Mouse (Mus musculus) stomach, embryonic 16.5 days (tissue): ENCODE measurements around the gene Btg3. TPM values are rescaled to one million over a fixed set of nuclear protein-coding genes. Genes with fewer than 3 reads are reported as not detected.

ENCODE experiments used
- ATAC-seq: fragments of 200-750 bp; cut with Nextera tagmentation; 2 replicates; pipeline ENCODE4 v1.8.0; 2017; ENCODE audit warnings: moderate number of reproducible peaks, moderate TSS enrichment; ENCODE audit not compliant: insufficient read depth, low FRiP score
- H3K27ac ChIP-seq: fragments of 300-500 bp; sonication (generic); 2 replicates; pipeline ENCODE4 v1.5.1; 2014; ENCODE audit warnings: low read length
- H3K27me3 ChIP-seq: fragments of 300-500 bp; sonication (generic); 2 replicates; pipeline ENCODE4 v1.6.1; 2014; ENCODE audit warnings: low read length, control low read depth, mixed read lengths; ENCODE audit not compliant: control insufficient read depth, insufficient read depth
- H3K36me3 ChIP-seq: fragments of 300-500 bp; sonication (generic); 2 replicates; pipeline ENCODE4 v1.6.1; 2014; ENCODE audit warnings: low read length; ENCODE audit not compliant: control insufficient read depth, insufficient read depth
- H3K4me1 ChIP-seq: fragments of 300-500 bp; sonication (generic); 2 replicates; pipeline ENCODE4 v1.6.1; 2014; ENCODE audit warnings: low read length, control low read depth, mixed read lengths; ENCODE audit not compliant: control insufficient read depth, insufficient read depth
- H3K4me2 ChIP-seq: fragments of 300-500 bp; sonication (generic); 2 replicates; pipeline ENCODE4 v1.6.1; 2014; ENCODE audit warnings: low read depth, low read length, mixed read lengths
- H3K4me3 ChIP-seq: fragments of 300-500 bp; sonication (generic); replicated peaks from 2 replicates; pipeline ENCODE4 v1.5.1; 2014; ENCODE audit warnings: mild to moderate bottlenecking, low read length
- H3K9ac ChIP-seq: fragments of 300-500 bp; sonication (generic); 2 replicates; pipeline ENCODE4 v1.6.1; 2014; ENCODE audit warnings: low read length
- H3K9me3 ChIP-seq: fragments of 300-500 bp; sonication (generic); replicated peaks from 2 replicates; pipeline ENCODE4 v1.6.1; 2016; ENCODE audit warnings: low read length, control low read depth; ENCODE audit not compliant: control insufficient read depth
- WGBS: fragments of 180-500 bp; shearing (Covaris S2); extraction: QIAGEN DNeasy Blood & Tissue Kit; methylation state at CpG from one replicate; pipeline ENCODE4 v1.1.7; 2014; 5-methylcytosine and 5-hydroxymethylcytosine counted together
- polyA plus RNA-seq: library from polyadenylated mRNA; unstranded; fragments of >200 nt; fragmentation: Nextera tagmentation; extraction: Ambion mirVana; gene quantifications from 2 replicates; pipeline ENCODE4 v1.2.1, GENCODE M21; 2015

Gene Btg3
- polyA plus RNA-seq, 1 experiment from 2014 or later, result 25.3 TPM

- WGBS, result 81% methylated on average over 9 of the region's 9 CpGs
- ATAC-seq, result no peak
Observed at GRCm38 (mm10) chr16:78296114-78296513, 80.9 kb downstream of the Btg3 start.

GRCm38 (mm10) chr16:78295601-78296000 is 81.4 kb downstream of the Btg3 start:
- H3K36me3 ChIP-seq, result no peaks in the 10 kb centered on the region
- 57% methylated on average over 4 of the region's 4 CpGs for WGBS
- no peak overlapping the region for H3K9ac ChIP-seq
- no peak overlapping the region for H3K27ac ChIP-seq
- H3K27me3 ChIP-seq, result 0 out of 2 replicates have a peak, but pooled peaks cover 2% of the 10 kb centered on the region
- H3K4me1 ChIP-seq, result 0 out of 2 replicates have a peak, but pooled peaks cover under 1% of the 10 kb centered on the region
- H3K4me2 ChIP-seq, result no peak overlapping the region
- ATAC-seq, result peak; percentile 19; the same call in 1 of the 2 replicates
- no peak overlapping the region for H3K4me3 ChIP-seq
- H3K9me3 ChIP-seq, result no peaks in the 10 kb centered on the region

More at GRCm38 (mm10) chr16:78296114-78296513, 80.9 kb downstream of the Btg3 start:
- Histone ChIP-seq H3K4me1 (0 out of 2 replicates have a peak, but pooled peaks cover 5% of the 10 kb centered on the region), H3K36me3 (no peaks in the 10 kb centered on the region), H3K4me2 (no peak overlapping the region), H3K27me3 (0 out of 2 replicates have a peak, but pooled peaks cover 2% of the 10 kb centered on the region), H3K27ac (no peak overlapping the region), H3K9ac (no peak overlapping the region), H3K9me3 (no peaks in the 10 kb centered on the region), H3K4me3 (no peak overlapping the region)

- H3K9me3 ChIP-seq, result no peaks in the 10 kb centered on the region
- peak overlapping the region; percentile 5; the same call in 1 of the 2 replicates for H3K27ac ChIP-seq
- H3K4me2 ChIP-seq, result no peak overlapping the region
- H3K27me3 ChIP-seq, result no peaks in the 10 kb centered on the region
- H3K4me3 ChIP-seq, result no peak overlapping the region
- peak; percentile 66; the same call in 1 of the 2 replicates for ATAC-seq
- 41% methylated on average over 5 of the region's 5 CpGs for WGBS
- H3K36me3 ChIP-seq, result no peaks in the 10 kb centered on the region
- H3K9ac ChIP-seq, result peak overlapping the region; percentile 21
- no peaks in the 10 kb centered on the region for H3K4me1 ChIP-seq
Observed at GRCm38 (mm10) chr16:78294606-78295275, 82.3 kb downstream of the Btg3 start.

- Histone ChIP-seq H3K9ac (no peak overlapping the region), H3K9me3 (no peaks in the 10 kb centered on the region), H3K4me2 (no peak overlapping the region), H3K27ac (no peak overlapping the region), H3K27me3 (no peaks in the 10 kb centered on the region), H3K4me1 (no peaks in the 10 kb centered on the region), H3K4me3 (no peak overlapping the region), H3K36me3 (no peaks in the 10 kb centered on the region)
- 87% methylated on average over 1 of the region's 1 CpGs for WGBS
- no peak for ATAC-seq
Observed at GRCm38 (mm10) chr16:78294051-78294450, 82.9 kb downstream of the Btg3 start.

- Histone ChIP-seq H3K9ac (no peak overlapping the region), H3K27ac (no peak overlapping the region), H3K36me3 (no peaks in the 10 kb centered on the region), H3K4me3 (no peak overlapping the region), H3K27me3 (no peaks in the 10 kb centered on the region), H3K4me2 (no peak overlapping the region), H3K4me1 (no peaks in the 10 kb centered on the region; the same call in 1 of the 2 replicates), H3K9me3 (no peaks in the 10 kb centered on the region)
- 39% methylated on average over 5 of the region's 5 CpGs for WGBS
- ATAC-seq, result no peak
Observed at GRCm38 (mm10) chr16:78283231-78283630, 93.8 kb downstream of the Btg3 start.

Other genes starting within 250 kb of the Btg3 start
- gene Cxadr, start 75.7 kb downstream of the Btg3 start, polyA plus RNA-seq, result 67.1 and 76.9 TPM in 2 replicates
- 12.8 TPM in 2 replicates for gene D16Ertd472e, start 199.5 kb upstream of the Btg3 start, polyA plus RNA-seq